Mouse (Mus musculus) liver, postnatal 0 days (tissue): ENCODE measurements around the gene Bspry. TPM values are rescaled to one million over a fixed set of nuclear protein-coding genes. Genes with fewer than 3 reads are reported as not detected.
A peak's percentile ranks its signal among the peaks of the same experiment; 100 is the strongest.

Source experiments
- ATAC-seq: fragments of 200-750 bp; cut with Nextera tagmentation; 2 replicates; pipeline ENCODE4 v1.8.0; 2017; ENCODE audit warnings: mild to moderate bottlenecking, moderate library complexity
- DNase-seq: peaks from one replicate; pipeline ENCODE4 v3.0.0-alpha.2; 2016
- H3K27ac ChIP-seq: fragments of 300-500 bp; sonication (generic); 2 replicates; pipeline ENCODE4 v1.5.1; 2014; ENCODE audit warnings: antibody characterized with exemption, moderate library complexity, mild to moderate bottlenecking, low read depth
- H3K27me3 ChIP-seq: fragments of 300-500 bp; sonication (generic); 2 replicates; pipeline ENCODE4 v1.6.1; 2014; ENCODE audit warnings: low read length, control low read depth, mixed read lengths; ENCODE audit not compliant: insufficient read depth
- H3K36me3 ChIP-seq: fragments of 300-500 bp; sonication (generic); replicated peaks from 2 replicates; pipeline ENCODE4 v1.6.1; 2014; ENCODE audit warnings: mild to moderate bottlenecking, control low read depth, low read length, moderate library complexity, mixed read lengths; ENCODE audit not compliant: insufficient read depth
- H3K4me1 ChIP-seq: fragments of 300-500 bp; sonication (generic); 2 replicates; pipeline ENCODE4 v1.6.1; 2014; ENCODE audit warnings: antibody characterized with exemption, mild to moderate bottlenecking, control low read depth; ENCODE audit not compliant: insufficient read depth
- H3K4me2 ChIP-seq: fragments of 300-500 bp; sonication (generic); 2 replicates; pipeline ENCODE4 v1.6.1; 2014; ENCODE audit warnings: low read depth, mild to moderate bottlenecking, low read length, moderate library complexity, mixed read lengths
- H3K4me3 ChIP-seq: fragments of 300-500 bp; sonication (generic); 2 replicates; pipeline ENCODE4 v1.5.1; 2014; ENCODE audit warnings: low read depth, low read length
- H3K9ac ChIP-seq: fragments of 300-500 bp; sonication (generic); replicated peaks from 2 replicates; pipeline ENCODE4 v1.6.1; 2014; ENCODE audit warnings: mild to moderate bottlenecking, moderate library complexity
- H3K9me3 ChIP-seq: fragments of 300-500 bp; sonication (generic); 2 replicates; pipeline ENCODE4 v1.6.1; 2016; ENCODE audit warnings: mild to moderate bottlenecking, control low read depth, low read length, mixed read lengths
- CTCF ChIP-seq: sonication (generic); IDR thresholded peaks from 2 replicates; pipeline ENCODE4 v1.5.1; 2016; ENCODE audit warnings: antibody characterized with exemption, low read depth
- EP300 ChIP-seq: IDR thresholded peaks from 2 replicates; pipeline ENCODE4 v1.6.1; 2016; ENCODE audit warnings: antibody characterized with exemption, low read depth, mild to moderate bottlenecking
- WGBS: fragments of 180-500 bp; shearing (Covaris S2); extraction: QIAGEN DNeasy Blood & Tissue Kit; methylation state at CpG from one replicate; pipeline ENCODE4 v1.1.7; 2014; ENCODE audit not compliant: insufficient replicate concordance; 5-methylcytosine and 5-hydroxymethylcytosine counted together
- polyA plus RNA-seq: library from polyadenylated mRNA; unstranded; fragments of >200 nt; fragmentation: Nextera tagmentation; extraction: Ambion mirVana; gene quantifications from 2 replicates; pipeline ENCODE4 v1.2.1, GENCODE M21; 2015

Bspry gene
- polyA plus RNA-seq, 1 experiment from 2014 or later = 0.18 TPM

- Histone ChIP-seq H3K27me3 (no peaks in the 10 kb centered on the region), H3K9me3 (no peaks in the 10 kb centered on the region), H3K4me1 (peaks cover 14% of the 10 kb centered on the region), H3K4me2 (no peak overlapping the region), H3K36me3 (0 out of 2 replicates have a peak, but pooled peaks cover 3% of the 10 kb centered on the region), H3K9ac (no peak overlapping the region), H3K27ac (no peak overlapping the region), H3K4me3 (no peak overlapping the region)
- DNase-seq = peak; percentile 23
- TF ChIP-seq EP300 (no peak), CTCF (no peak)
- ATAC-seq = no peak
- 46% methylated on average over 8 of the region's 8 CpGs for WGBS
Measured at GRCm38 (mm10) chr4:62496815-62497214, 17.0 kb downstream of the Bspry start.

- 76% methylated on average over 4 of the region's 4 CpGs for WGBS
- no peak for DNase-seq
- Histone ChIP-seq H3K9ac (no peak overlapping the region), H3K9me3 (no peaks in the 10 kb centered on the region), H3K4me3 (no peak overlapping the region), H3K27ac (no peak overlapping the region), H3K4me2 (peak overlapping the region; percentile 95; the same call in 1 of the 2 replicates), H3K4me1 (peaks cover 34% of the 10 kb centered on the region), H3K27me3 (no peaks in the 10 kb centered on the region), H3K36me3 (0 out of 2 replicates have a peak, but pooled peaks cover 3% of the 10 kb centered on the region)
- no peak for TF ChIP-seq EP300
- TF ChIP-seq CTCF = no peak
- no peak for ATAC-seq
Measured at GRCm38 (mm10) chr4:62500799-62501198, 20.9 kb downstream of the Bspry start.

- Histone ChIP-seq H3K27me3 (no peaks in the 10 kb centered on the region), H3K9me3 (no peaks in the 10 kb centered on the region), H3K4me1 (peaks cover 28% of the 10 kb centered on the region), H3K27ac (peak overlapping the region; percentile 76), H3K4me3 (peak overlapping the region; percentile 84), H3K36me3 (0 out of 2 replicates have a peak, but pooled peaks cover 3% of the 10 kb centered on the region), H3K4me2 (peak overlapping the region; percentile 95), H3K9ac (peak overlapping the region; percentile 79)
- ATAC-seq = peak; percentile 5; the same call in 1 of the 2 replicates
- DNase-seq = no peak
- TF ChIP-seq EP300 (no peak), CTCF (no peak)
- WGBS = 4% methylated on average over 7 of the region's 7 CpGs
Measured at GRCm38 (mm10) chr4:62501534-62501933, 21.7 kb downstream of the Bspry start.

- Histone ChIP-seq H3K27me3 (no peaks in the 10 kb centered on the region), H3K4me1 (peaks cover 24% of the 10 kb centered on the region), H3K27ac (peak overlapping the region; percentile 76)
Measured at GRCm38 (mm10) chr4:62501964-62502732, 22.3 kb downstream of the Bspry start.

GRCm38 (mm10) chr4:62502969-62503368 lies 23.1 kb downstream of the Bspry start:
- TF ChIP-seq CTCF = no peak
- no peak for TF ChIP-seq EP300
- WGBS = 48% methylated on average over 7 of the region's 7 CpGs

More at GRCm38 (mm10) chr4:62501964-62502732, 22.3 kb downstream of the Bspry start:
- Histone ChIP-seq H3K4me2 (peak overlapping the region; percentile 95), H3K36me3 (peaks cover 6% of the 10 kb centered on the region; the same call in 1 of the 2 replicates), H3K9me3 (no peaks in the 10 kb centered on the region), H3K4me3 (peak overlapping the region; percentile 84), H3K9ac (peak overlapping the region; percentile 79)
- DNase-seq = peak; percentile 90
- TF ChIP-seq EP300 (no peak), CTCF (no peak)
- ATAC-seq = peak; percentile 91
- WGBS = 2% methylated on average over 38 of the region's 38 CpGs

GRCm38 (mm10) chr4:62503374-62503970 lies 23.6 kb downstream of the Bspry start, which contains the start of gene Hdhd3:
TSS of gene Hdhd3 (minus strand) at chr4:62503467.
- ATAC-seq = no peak
- no peaks in the 10 kb centered on the region for H3K9me3 ChIP-seq
- H3K27me3 ChIP-seq = no peaks in the 10 kb centered on the region
- peaks cover 24% of the 10 kb centered on the region for H3K4me1 ChIP-seq
- H3K27ac ChIP-seq = peak within 1 kb of the TSS; percentile 76
- H3K4me3 ChIP-seq = peak within 1 kb of the TSS; percentile 84
- no peak for TF ChIP-seq CTCF
- no peak for TF ChIP-seq EP300
- peak within 1 kb of the TSS; percentile 79 for H3K9ac ChIP-seq
- peak; percentile 51 for DNase-seq
- H3K36me3 ChIP-seq = peaks cover 20% of the 10 kb centered on the region
- 60% methylated on average over 3 of the region's 3 CpGs for WGBS
- H3K4me2 ChIP-seq = peak within 1 kb of the TSS; percentile 95

More at GRCm38 (mm10) chr4:62502969-62503368, 23.1 kb downstream of the Bspry start:
- Histone ChIP-seq H3K4me2 (peak overlapping the region; percentile 28), H3K36me3 (peaks cover 15% of the 10 kb centered on the region), H3K27ac (peak overlapping the region; percentile 76), H3K9ac (no peak overlapping the region), H3K4me1 (peaks cover 24% of the 10 kb centered on the region), H3K27me3 (no peaks in the 10 kb centered on the region), H3K9me3 (no peaks in the 10 kb centered on the region), H3K4me3 (no peak overlapping the region)
- peak; percentile 18 for DNase-seq
- ATAC-seq = no peak
